Mouse (Mus musculus) CH12.LX (cell line): ENCODE measurements at regions not wholly inside any gene's neighbourhood (a gene's known extent, or its start where the extent isn't known, plus 50 kb on each side); places are given as distances from the start of the nearest gene placed in this dataset.

Source experiments
- DNase-seq: peaks from one replicate; pipeline ENCODE4 v3.0.0-alpha.2; 2013; ENCODE audit errors: extremely low read depth
- H3K27ac ChIP-seq: 2 replicates; pipeline ENCODE4 v1.5.1; 2012; ENCODE audit warnings: low read depth, mild to moderate bottlenecking, control low read depth, moderate library complexity; ENCODE audit not compliant: insufficient read depth
- H3K27me3 ChIP-seq: replicated peaks from 2 replicates; pipeline ENCODE3; 2012; ENCODE audit warnings: inconsistent platforms
- H3K36me3 ChIP-seq, 2 experiments: replicated peaks in 1 of 2; 2 replicates each; pipeline versions ENCODE3 to v1.6.1; 2012; ENCODE audit warnings: inconsistent platforms in 1 of 2, low read length in 1 of 2, mild to moderate bottlenecking in 1 of 2, mixed read lengths in 1 of 2, moderate library complexity in 1 of 2; ENCODE audit not compliant: control insufficient read depth in 1 of 2, insufficient read depth in 1 of 2
- H3K4me1 ChIP-seq, 2 experiments: 2 replicates each; pipeline ENCODE4 v1.6.1; 2012; ENCODE audit warnings: inconsistent platforms in 1 of 2, moderate library complexity in 1 of 2; ENCODE audit not compliant: insufficient read depth in 2 of 2, control insufficient read depth in 1 of 2
- H3K4me2 ChIP-seq: 2 replicates; pipeline ENCODE4 v1.6.1; 2012; ENCODE audit warnings: low read depth, mild to moderate bottlenecking, control low read depth; ENCODE audit not compliant: poor library complexity, insufficient read depth, severe bottlenecking
- H3K4me3 ChIP-seq, 3 experiments: fragments of 150-350 bp in 1 of 3; sonication (generic) in 1 of 3; replicated peaks in 1 of 3; 2 replicates each; pipeline versions ENCODE3 to v1.5.1; 2011 to 2012; ENCODE audit warnings: low read depth in 2 of 3, low read length in 2 of 3, mild to moderate bottlenecking in 2 of 3, moderate library complexity in 2 of 3, control low read depth in 1 of 3, improper control_type of control experiment in 1 of 3, inconsistent platforms in 1 of 3, mixed read lengths in 1 of 3; ENCODE audit not compliant: poor library complexity in 1 of 3
- H3K79me2 ChIP-seq: replicated peaks from 2 replicates; pipeline ENCODE4 v1.6.1; 2012; ENCODE audit warnings: mild to moderate bottlenecking, moderate library complexity; ENCODE audit not compliant: control insufficient read depth, poor library complexity, insufficient read depth, severe bottlenecking; ENCODE audit errors: extremely low read depth
- H3K9ac ChIP-seq: 2 replicates; pipeline ENCODE4 v1.6.1; 2012; ENCODE audit warnings: low read depth, mild to moderate bottlenecking, control low read depth, moderate library complexity; ENCODE audit not compliant: insufficient read depth
- H3K9me3 ChIP-seq: replicated peaks from 2 replicates; pipeline ENCODE3; 2012; ENCODE audit warnings: low read length, inconsistent platforms, mixed read lengths
- E2F4 ChIP-seq: IDR thresholded peaks from 2 replicates; pipeline ENCODE4 v1.6.1; 2011; ENCODE audit warnings: low read depth, low read length, improper control_type of control experiment; ENCODE audit not compliant: insufficient replicate concordance
- ELF1 ChIP-seq: IDR thresholded peaks from 2 replicates; pipeline ENCODE4 v1.6.1; 2014; ENCODE audit warnings: low read depth, mild to moderate bottlenecking, inconsistent platforms, low read length, improper control_type of control experiment
- EP300 ChIP-seq: IDR thresholded peaks from 2 replicates; pipeline ENCODE4 v1.6.1; 2011; ENCODE audit warnings: low read length, improper control_type of control experiment
- ETS1 ChIP-seq: conservative IDR thresholded peaks from 2 replicates; pipeline ENCODE4 v1.6.1; 2012; ENCODE audit warnings: low read depth, mild to moderate bottlenecking, inconsistent platforms, low read length, improper control_type of control experiment, moderate library complexity
- HCFC1 ChIP-seq: IDR thresholded peaks from 2 replicates; pipeline ENCODE4 v1.6.1; 2012; ENCODE audit warnings: low read depth, mild to moderate bottlenecking, inconsistent platforms, low read length, improper control_type of control experiment
- IRF4 ChIP-seq: IDR thresholded peaks from 2 replicates; pipeline ENCODE4 v1.6.1; 2014; ENCODE audit warnings: low read depth, mild to moderate bottlenecking, inconsistent platforms, low read length, improper control_type of control experiment
- JUN ChIP-seq: IDR thresholded peaks from 2 replicates; pipeline ENCODE4 v1.6.1; 2011; ENCODE audit warnings: low read depth, mild to moderate bottlenecking, low read length, improper control_type of control experiment, moderate library complexity; ENCODE audit not compliant: insufficient read depth
- KAT2A ChIP-seq: IDR thresholded peaks from 2 replicates; pipeline ENCODE4 v1.6.1; 2012; ENCODE audit warnings: low read length, improper control_type of control experiment, inconsistent platforms; ENCODE audit not compliant: insufficient replicate concordance
- MAFK ChIP-seq: IDR thresholded peaks from 2 replicates; pipeline ENCODE4 v1.6.1; 2011; ENCODE audit warnings: low read length, improper control_type of control experiment; ENCODE audit not compliant: insufficient replicate concordance
- MAZ ChIP-seq: IDR thresholded peaks from 2 replicates; pipeline ENCODE4 v1.6.1; 2012; ENCODE audit warnings: low read depth, mild to moderate bottlenecking, inconsistent platforms, low read length, improper control_type of control experiment, moderate library complexity
- MEF2A ChIP-seq: IDR thresholded peaks from 2 replicates; pipeline ENCODE4 v1.6.1; 2014; ENCODE audit warnings: low read depth, mild to moderate bottlenecking, inconsistent platforms, low read length, improper control_type of control experiment, borderline replicate concordance
- MXI1 ChIP-seq: IDR thresholded peaks from 2 replicates; pipeline ENCODE4 v1.6.1; 2011; ENCODE audit warnings: mild to moderate bottlenecking, low read depth, low read length, improper control_type of control experiment
- NELFE ChIP-seq: IDR thresholded peaks from 2 replicates; pipeline ENCODE4 v1.6.1; 2011; ENCODE audit warnings: low read depth, low read length, improper control_type of control experiment
- PAX5 ChIP-seq: IDR thresholded peaks from 2 replicates; pipeline ENCODE4 v1.6.1; 2012; ENCODE audit warnings: low read length, inconsistent platforms, mixed read lengths
- POLR2A ChIP-seq: IDR thresholded peaks from 2 replicates; pipeline ENCODE4 v1.6.1; 2011; ENCODE audit warnings: low read depth, mild to moderate bottlenecking, improper control_type of control experiment, low read length
- SMC3 ChIP-seq: IDR thresholded peaks from 2 replicates; pipeline ENCODE4 v1.6.1; 2011; ENCODE audit warnings: low read depth, low read length, improper control_type of control experiment
- TBP ChIP-seq: conservative IDR thresholded peaks from 2 replicates; pipeline ENCODE4 v1.6.1; 2011; ENCODE audit warnings: low read depth, low read length, improper control_type of control experiment
- TCF12 ChIP-seq: IDR thresholded peaks from 2 replicates; pipeline ENCODE4 v1.6.1; 2014; ENCODE audit warnings: low read depth, mild to moderate bottlenecking, inconsistent platforms, low read length, improper control_type of control experiment
- UBTF ChIP-seq: IDR thresholded peaks from 2 replicates; pipeline ENCODE4 v1.6.1; 2012; ENCODE audit warnings: low read depth, mild to moderate bottlenecking, inconsistent platforms, low read length, improper control_type of control experiment, moderate library complexity
- USF1 ChIP-seq: IDR thresholded peaks from 2 replicates; pipeline ENCODE4 v1.6.1; 2014; ENCODE audit warnings: low read depth, mild to moderate bottlenecking, inconsistent platforms, low read length, improper control_type of control experiment
- USF2 ChIP-seq: conservative IDR thresholded peaks from 2 replicates; pipeline ENCODE4 v1.6.1; 2011; ENCODE audit warnings: low read depth, low read length, improper control_type of control experiment
- ZKSCAN1 ChIP-seq: IDR thresholded peaks from 2 replicates; pipeline ENCODE4 v1.6.1; 2012; ENCODE audit warnings: low read depth, inconsistent platforms, low read length, improper control_type of control experiment, borderline replicate concordance
- ZMIZ1 ChIP-seq: IDR thresholded peaks from 2 replicates; pipeline ENCODE4 v1.6.1; 2012; ENCODE audit warnings: low read depth, mild to moderate bottlenecking, inconsistent platforms, low read length, improper control_type of control experiment
- ZNF384 ChIP-seq: IDR thresholded peaks from 2 replicates; pipeline ENCODE4 v1.6.1; 2012; ENCODE audit warnings: low read depth, low read length, improper control_type of control experiment, inconsistent platforms
- dilution Hi-C: fragments of 300-500 bp; cut with MboI; formaldehyde crosslinking; loops from 2 replicates; pipeline ENCODE4 v1.14.3; 2020; ENCODE audit warnings: low sequenced_read_pairs; ENCODE audit not compliant: extremely low pct_unique_long_range_greater_than_20kb, extremely low pct_ligation_motif_present
- in situ Hi-C: fragments of 300-500 bp; cut with MboI; formaldehyde crosslinking; loops from 3 replicates; pipeline ENCODE4 v1.14.3; 2019; ENCODE audit warnings: low sequenced_read_pairs, low pct_ligation_motif_present, low pct_unique_long_range_greater_than_20kb, mixed read lengths

DNA sequence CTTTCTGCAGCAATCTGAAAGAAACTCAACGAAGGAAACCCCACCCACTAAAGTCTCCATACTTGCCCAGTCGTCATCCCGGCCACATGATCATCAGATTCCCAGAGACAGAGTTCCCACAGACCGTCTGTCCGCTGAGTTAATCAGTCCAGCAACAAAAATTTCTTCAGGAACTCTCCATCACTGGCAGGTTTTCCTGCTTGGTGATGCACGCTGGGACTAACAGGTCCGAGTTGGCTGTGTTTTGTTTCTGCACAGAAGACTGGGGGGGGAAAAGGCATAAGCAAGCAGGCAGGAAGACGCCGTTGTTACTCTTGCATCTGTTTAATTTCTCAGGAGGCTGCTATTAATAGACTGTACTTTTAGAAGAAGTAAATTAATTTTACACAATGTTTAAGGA lies 215.3 kb upstream of the Sox2 start:
- in situ Hi-C loops (no loop called here), dilution Hi-C loops (no loop called here)
- Histone ChIP-seq H3K4me2 (no peak overlapping the region), H3K36me3 (no peaks in the 10 kb centered on the region), H3K4me1 (no peaks in the 10 kb centered on the region), H3K9me3 (peaks cover 6% of the 10 kb centered on the region), H3K4me3 (no peak overlapping the region), H3K27ac (no peak overlapping the region), H3K9ac (no peak overlapping the region), H3K27me3 (no peaks in the 10 kb centered on the region), H3K79me2 (no peaks in the 10 kb centered on the region)
- no peak for TF ChIP-seq E2F4
- no peak for TF ChIP-seq MAFK
- no peak for TF ChIP-seq EP300
- no peak for TF ChIP-seq TCF12
- TF ChIP-seq ZNF384 = no peak
- TF ChIP-seq POLR2A = no peak
- TF ChIP-seq HCFC1 = no peak
- TF ChIP-seq JUN = no peak
- TF ChIP-seq USF2 = no peak
- no peak for TF ChIP-seq KAT2A
- no peak for TF ChIP-seq NELFE
- no peak for TF ChIP-seq ETS1
- no peak for DNase-seq

DNA sequence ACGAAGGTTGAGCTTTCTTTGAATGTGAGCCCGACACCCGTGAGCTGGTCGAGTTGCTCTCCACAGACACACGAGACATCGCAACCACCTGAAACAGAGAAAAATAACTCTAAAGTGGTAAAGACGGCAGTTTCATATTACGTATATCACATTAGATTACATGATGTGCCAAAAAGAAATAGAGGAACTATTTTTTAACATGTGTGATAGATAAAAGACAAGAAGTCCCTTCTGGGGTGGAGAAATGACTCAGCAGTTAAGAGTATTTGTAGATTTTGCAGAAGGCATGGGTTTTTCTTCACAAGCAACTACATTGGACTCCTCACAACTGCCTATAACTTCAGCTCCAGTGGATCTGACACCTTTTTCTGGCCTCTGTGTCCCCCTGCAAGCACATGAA lies 222.2 kb upstream of the Sox2 start:
- Histone ChIP-seq H3K4me2 (no peak overlapping the region), H3K9ac (no peak overlapping the region), H3K4me3 (no peak overlapping the region), H3K79me2 (no peaks in the 10 kb centered on the region), H3K27me3 (no peaks in the 10 kb centered on the region), H3K27ac (no peak overlapping the region), H3K4me1 (peaks cover 0 to 18% of the 10 kb centered on the region in 2 experiments; a peak in 2 of 4 replicates), H3K36me3 (no peaks in the 10 kb centered on the region), H3K9me3 (peaks cover 6% of the 10 kb centered on the region)
- dilution Hi-C loops = no loop called here
- TF ChIP-seq NELFE (no peak), ETS1 (no peak), ZNF384 (no peak), SMC3 (no peak), MAZ (no peak), USF2 (no peak), ZMIZ1 (no peak), USF1 (no peak), MXI1 (no peak), TCF12 (no peak), PAX5 (no peak), TBP (no peak), IRF4 (no peak), ZKSCAN1 (no peak), E2F4 (no peak), ELF1 (no peak), UBTF (no peak), MEF2A (no peak)
- DNase-seq = peak; percentile 8
- in situ Hi-C loops = no loop called here
